Mouse (Mus musculus): Measurements from ENCODE around the gene Unc5c.

- TF ChIP-seq POLR2A (IDR thresholded peaks at IDR 0.05; ENCODE audit: low read depth, low read length) (no peak), CTCF (IDR thresholded peaks at IDR 0.05; ENCODE audit: extremely low read depth, insufficient read length, insufficient replicate concordance, low read depth, low read length) (no peak)
Observed at GRCm38 (mm10) chr3:141501845-141502505, 37.0 kb downstream of the Unc5c start.

Measured in small intestine, adult 2 months (tissue).